Mouse (Mus musculus) adrenal gland, adult (tissue): ENCODE results near the gene Gpatch1.
"Not testable (repeated sequence)": the region's sequence is repeated elsewhere in the genome, so short reads cannot be mapped to it uniquely, and the experiment has no call there.

ENCODE experiments used
- DNase-seq, 2 experiments: peaks; one replicate each; pipeline ENCODE4 v3.0.0; 2022 to 2023; ENCODE audit warnings: low spot score in 1 of 2; ENCODE audit not compliant: inconsistent age in 2 of 2

Gene Gpatch1

DNA sequence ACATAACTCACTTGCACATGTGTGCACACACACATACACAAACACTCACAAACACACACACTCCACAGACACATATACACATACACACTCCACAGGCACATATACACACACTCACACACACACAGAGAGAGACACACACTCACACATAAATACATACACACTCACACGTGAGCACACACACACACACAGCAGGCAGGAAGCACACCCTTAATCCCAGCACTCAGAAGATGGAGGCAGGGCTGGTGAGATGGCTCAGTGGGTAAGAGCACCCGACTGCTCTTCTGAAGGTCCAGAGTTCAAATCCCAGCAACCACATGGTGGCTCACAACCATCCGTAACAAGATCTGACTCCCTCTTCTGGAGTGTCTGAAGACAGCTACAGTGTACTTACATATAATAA lies 80.3 kb downstream of the Gpatch1 start:
- not testable (repeated sequence) for DNase-seq

DNA sequence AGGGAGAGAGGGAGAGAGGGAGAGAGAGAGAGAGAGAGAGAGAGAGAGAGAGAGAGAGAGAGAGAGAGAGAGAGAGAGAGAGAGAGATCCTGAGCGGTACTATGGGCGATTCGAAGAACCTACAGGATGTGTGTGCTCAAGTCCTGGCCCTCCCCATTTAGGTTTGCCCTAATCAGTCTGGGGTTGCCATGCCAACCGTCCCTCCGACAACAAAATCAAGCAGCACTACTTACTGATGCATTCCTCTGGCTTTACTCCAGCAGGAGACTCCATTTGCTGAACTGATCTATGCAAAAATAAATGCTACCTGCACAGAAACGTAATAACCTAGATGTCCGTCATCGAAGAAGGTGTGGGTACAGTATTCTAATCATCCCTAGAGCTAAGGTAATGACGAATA lies 82.9 kb downstream of the Gpatch1 start:
- DNase-seq, result peak; percentile 64 to 84

DNA sequence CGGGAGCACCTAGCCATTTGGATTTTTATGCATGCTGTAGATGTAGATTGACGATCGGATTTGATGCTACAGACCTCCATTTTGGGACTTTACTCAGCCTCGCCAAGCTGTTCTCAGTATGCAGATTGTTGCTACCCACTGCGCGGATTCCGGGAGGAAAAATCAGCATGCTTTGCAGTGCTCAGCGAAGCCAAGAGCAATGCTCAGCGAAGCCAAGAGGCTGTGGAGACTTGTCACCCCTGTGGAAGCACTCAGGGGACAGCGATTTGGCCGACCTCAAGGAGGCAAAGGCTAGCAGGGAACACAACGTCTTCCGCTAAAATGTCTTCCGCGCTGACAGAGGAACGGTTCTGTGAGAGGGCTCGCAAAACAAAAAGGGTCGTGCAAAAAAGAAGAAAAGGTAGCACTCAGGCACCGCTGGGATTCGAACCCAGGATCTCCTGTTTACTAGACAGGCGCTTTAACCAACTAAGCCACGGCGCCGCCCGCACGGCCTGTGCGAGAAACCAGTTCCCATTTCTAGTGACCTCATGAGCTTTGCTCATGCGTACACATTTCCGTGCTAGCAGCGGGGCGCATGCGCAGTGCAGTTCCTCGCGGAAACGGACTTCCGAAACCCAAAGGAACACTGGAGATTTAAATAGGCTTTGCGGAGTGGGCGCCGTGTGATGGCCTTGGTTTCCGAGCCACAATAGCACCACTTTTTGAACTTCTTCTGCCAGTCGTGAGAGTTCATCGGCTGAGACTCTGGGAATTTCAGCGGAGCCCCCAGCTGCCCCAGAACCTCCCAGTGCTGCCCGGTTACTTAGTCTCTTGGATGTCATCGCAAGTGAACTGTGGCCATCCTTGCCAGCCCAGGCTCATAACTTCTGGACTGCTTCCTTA lies 83.6 kb downstream of the Gpatch1 start:
- DNase-seq, result peak; percentile 97 to 100

DNA sequence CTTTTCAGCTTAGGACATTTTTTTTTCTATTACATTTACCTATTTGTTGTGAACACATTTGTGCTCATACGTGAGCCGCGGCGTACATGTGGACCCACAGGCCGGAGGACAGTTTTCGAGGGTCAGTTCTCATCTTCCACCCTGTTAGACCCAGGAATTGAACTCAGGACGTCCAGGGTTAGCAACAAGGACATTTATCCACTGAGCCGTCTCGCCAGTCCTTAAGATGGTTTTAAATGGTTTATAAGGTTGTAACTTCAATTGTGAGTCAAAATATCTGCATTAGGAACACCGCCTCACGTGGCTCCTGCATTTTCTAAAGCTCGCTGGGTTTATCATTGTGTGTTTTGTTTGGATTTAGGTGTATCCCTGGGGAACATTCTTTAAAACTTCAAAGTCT lies 84.4 kb downstream of the Gpatch1 start:
- no peak for DNase-seq

DNA sequence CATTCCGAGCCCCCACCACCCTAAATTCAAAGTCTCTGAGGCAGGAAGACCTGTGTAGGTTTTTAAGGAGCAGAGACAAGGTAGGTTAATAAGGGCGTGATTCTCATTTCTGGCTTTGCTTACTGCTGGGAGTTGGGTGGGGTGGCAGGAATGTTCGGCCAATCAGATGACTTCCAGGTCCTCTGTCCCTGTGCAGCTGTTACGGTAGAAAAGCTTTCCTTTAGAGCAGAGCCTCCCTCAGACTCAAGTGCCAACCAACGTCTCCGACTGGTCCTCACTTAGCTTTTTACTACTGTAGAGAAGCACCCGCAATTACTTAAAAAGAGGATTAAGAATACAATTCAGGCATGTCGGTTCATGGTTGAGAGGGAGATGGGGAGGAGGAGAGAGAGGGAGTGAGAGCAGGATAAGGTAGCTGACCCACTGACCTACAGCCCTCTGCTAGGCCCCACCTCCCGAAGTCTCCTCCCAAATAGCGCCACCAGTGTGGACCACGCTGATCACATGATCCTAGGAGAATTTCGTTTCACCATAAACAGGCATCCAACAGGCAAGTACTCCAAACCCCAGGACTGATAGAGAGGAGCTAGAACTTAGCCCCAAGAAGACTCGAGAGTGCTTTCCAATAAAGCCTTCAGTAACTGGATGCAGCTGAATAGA lies 85.3 kb downstream of the Gpatch1 start:
- no peak for DNase-seq

DNA sequence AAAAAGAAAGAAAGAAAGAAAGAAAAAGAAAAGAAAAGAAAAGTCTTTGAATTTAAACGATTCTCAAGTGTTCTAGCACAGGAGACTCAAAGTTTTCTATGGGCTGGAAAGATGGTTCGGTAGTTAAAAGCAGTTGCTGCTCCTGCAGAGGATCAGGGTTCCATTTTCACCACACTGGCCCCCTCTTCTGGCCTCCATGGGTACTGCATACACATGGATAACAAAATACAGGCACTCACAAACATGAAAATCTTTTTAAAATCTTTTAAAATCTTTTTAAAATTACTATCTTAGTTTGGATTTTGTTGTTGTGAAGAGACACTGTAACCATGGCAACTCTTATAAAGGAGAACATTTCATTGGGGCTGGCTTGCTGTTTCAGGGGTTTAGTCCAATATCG lies 87.9 kb downstream of the Gpatch1 start:
- DNase-seq, result no peak
